Mouse (Mus musculus) forebrain, embryonic 11.5 days (tissue): Measurements from ENCODE around the gene Farp2. TPM values are rescaled to one million over a fixed set of nuclear protein-coding genes. Genes with fewer than 3 reads are reported as not detected.

ENCODE experiments used
- ATAC-seq: fragments of 200-750 bp; cut with Nextera tagmentation; replicated peaks from 2 replicates; pipeline ENCODE4 v1.8.0; 2017; ENCODE audit warnings: moderate TSS enrichment; ENCODE audit not compliant: low FRiP score
- DNase-seq: peaks from one replicate; pipeline ENCODE4 v3.0.0-alpha.2; 2017; ENCODE audit warnings: low spot score
- H3K27ac ChIP-seq: fragments of 300-500 bp; sonication (generic); 2 replicates; pipeline ENCODE4 v1.5.1; 2014; ENCODE audit warnings: low read depth, low read length
- H3K27me3 ChIP-seq: fragments of 300-500 bp; sonication (generic); 2 replicates; pipeline ENCODE4 v1.6.1; 2014; ENCODE audit warnings: mild to moderate bottlenecking, low read length, mixed read lengths; ENCODE audit not compliant: control insufficient read depth, insufficient read depth
- H3K36me3 ChIP-seq: fragments of 300-500 bp; sonication (generic); 2 replicates; pipeline ENCODE4 v1.6.1; 2014; ENCODE audit warnings: mild to moderate bottlenecking, low read length, moderate library complexity, mixed read lengths; ENCODE audit not compliant: control insufficient read depth, insufficient read depth
- H3K4me1 ChIP-seq: fragments of 300-500 bp; sonication (generic); replicated peaks from 2 replicates; pipeline ENCODE4 v1.6.1; 2014; ENCODE audit warnings: low read length, mixed read lengths; ENCODE audit not compliant: control insufficient read depth, insufficient read depth
- H3K4me2 ChIP-seq: fragments of 300-500 bp; sonication (generic); 2 replicates; pipeline ENCODE4 v1.6.1; 2014; ENCODE audit warnings: low read depth, mild to moderate bottlenecking, low read length, moderate library complexity, mixed read lengths; ENCODE audit not compliant: severe bottlenecking
- H3K4me3 ChIP-seq: fragments of 300-500 bp; sonication (generic); 2 replicates; pipeline ENCODE4 v1.5.1; 2014; ENCODE audit warnings: low read depth, low read length
- H3K9ac ChIP-seq: fragments of 300-500 bp; sonication (generic); 2 replicates; pipeline ENCODE4 v1.6.1; 2014; ENCODE audit warnings: low read length
- H3K9me3 ChIP-seq: fragments of 300-500 bp; sonication (generic); 2 replicates; pipeline ENCODE4 v1.6.1; 2016; ENCODE audit warnings: low read length, mixed read lengths; ENCODE audit not compliant: control insufficient read depth
- WGBS: fragments of 180-500 bp; shearing (Covaris S2); extraction: QIAGEN DNeasy Blood & Tissue Kit; methylation state at CpG from one replicate; pipeline ENCODE4 v1.1.7; 2014; 5-methylcytosine and 5-hydroxymethylcytosine counted together
- polyA plus RNA-seq: library from polyadenylated mRNA; unstranded; fragments of >200 nt; fragmentation: Nextera tagmentation; extraction: Ambion mirVana; gene quantifications from 2 replicates; pipeline ENCODE4 v1.2.1, GENCODE M21; 2014

Gene Farp2
- polyA plus RNA-seq, 1 experiment from 2014 or later = 4.4 TPM

GRCm38 (mm10) chr1:93608696-93609245 lies 96.9 kb downstream of the Farp2 start:
- no peaks in the 10 kb centered on the region for H3K36me3 ChIP-seq
- no peak for ATAC-seq
- DNase-seq = no peak
- H3K4me2 ChIP-seq = no peak overlapping the region
- no peak overlapping the region for H3K4me3 ChIP-seq
- no peak overlapping the region for H3K27ac ChIP-seq
- 86% methylated on average over 4 of the region's 4 CpGs for WGBS
- H3K4me1 ChIP-seq = no peaks in the 10 kb centered on the region
- H3K9ac ChIP-seq = no peak overlapping the region
- no peaks in the 10 kb centered on the region for H3K9me3 ChIP-seq
- H3K27me3 ChIP-seq = no peaks in the 10 kb centered on the region

- no peak overlapping the region for H3K9ac ChIP-seq
- DNase-seq = no peak
- H3K27ac ChIP-seq = no peak overlapping the region
- no peaks in the 10 kb centered on the region for H3K9me3 ChIP-seq
- no peaks in the 10 kb centered on the region for H3K27me3 ChIP-seq
- no peaks in the 10 kb centered on the region for H3K4me1 ChIP-seq
- H3K4me3 ChIP-seq = no peak overlapping the region
- H3K4me2 ChIP-seq = no peak overlapping the region
- no peak for ATAC-seq
- WGBS = 95% methylated on average over 8 of the region's 8 CpGs
- H3K36me3 ChIP-seq = no peaks in the 10 kb centered on the region
Measured at GRCm38 (mm10) chr1:93609762-93610161, 97.9 kb downstream of the Farp2 start.

- ATAC-seq = no peak
- WGBS = 80% methylated on average over 4 of the region's 4 CpGs
Measured at GRCm38 (mm10) chr1:93618059-93618748, 106.3 kb downstream of the Farp2 start.

GRCm38 (mm10) chr1:93618948-93619347 lies 107.1 kb downstream of the Farp2 start:
- Histone ChIP-seq H3K27ac (no peak overlapping the region), H3K9me3 (no peaks in the 10 kb centered on the region), H3K9ac (no peak overlapping the region), H3K4me2 (no peak overlapping the region), H3K36me3 (peaks cover 4% of the 10 kb centered on the region; the same call in 1 of the 2 replicates), H3K27me3 (no peaks in the 10 kb centered on the region), H3K4me3 (no peak overlapping the region), H3K4me1 (no peaks in the 10 kb centered on the region)
- ATAC-seq (no peak), DNase-seq (no peak)
- 86% methylated on average over 5 of the region's 5 CpGs for WGBS

More at GRCm38 (mm10) chr1:93618059-93618748, 106.3 kb downstream of the Farp2 start:
- no peaks in the 10 kb centered on the region for H3K4me1 ChIP-seq
- H3K27ac ChIP-seq = no peak overlapping the region
- no peak overlapping the region for H3K9ac ChIP-seq
- H3K36me3 ChIP-seq = peaks cover 4% of the 10 kb centered on the region; the same call in 1 of the 2 replicates
- H3K4me3 ChIP-seq = no peak overlapping the region
- no peak for DNase-seq
- H3K27me3 ChIP-seq = no peaks in the 10 kb centered on the region
- no peak overlapping the region for H3K4me2 ChIP-seq
- no peaks in the 10 kb centered on the region for H3K9me3 ChIP-seq

- Histone ChIP-seq H3K9ac (no peak overlapping the region), H3K27ac (no peak overlapping the region), H3K4me2 (no peak overlapping the region), H3K9me3 (no peaks in the 10 kb centered on the region), H3K36me3 (peaks cover 11% of the 10 kb centered on the region; the same call in 1 of the 2 replicates), H3K4me1 (no peaks in the 10 kb centered on the region), H3K4me3 (no peak overlapping the region), H3K27me3 (no peaks in the 10 kb centered on the region)
- WGBS = 93% methylated on average over 1 of the region's 1 CpGs
- DNase-seq (no peak), ATAC-seq (no peak)
Measured at GRCm38 (mm10) chr1:93624502-93624901, 112.6 kb downstream of the Farp2 start.

- WGBS = 93% methylated on average over 3 of the region's 3 CpGs
- Histone ChIP-seq H3K4me1 (peaks cover 6% of the 10 kb centered on the region; the same call in 1 of the 2 replicates), H3K4me2 (no peak overlapping the region), H3K9me3 (no peaks in the 10 kb centered on the region), H3K36me3 (peaks cover 3% of the 10 kb centered on the region; the same call in 1 of the 2 replicates), H3K4me3 (no peak overlapping the region), H3K9ac (no peak overlapping the region), H3K27me3 (no peaks in the 10 kb centered on the region), H3K27ac (no peak overlapping the region)
- no peak for ATAC-seq
- no peak for DNase-seq
Measured at GRCm38 (mm10) chr1:93630796-93631195, 118.9 kb downstream of the Farp2 start.

- H3K9ac ChIP-seq = no peak overlapping the region
Measured at GRCm38 (mm10) chr1:93632723-93633122, 120.8 kb downstream of the Farp2 start.

GRCm38 (mm10) chr1:93634481-93634891 lies 122.6 kb downstream of the Farp2 start:
- Histone ChIP-seq H3K9me3 (no peaks in the 10 kb centered on the region), H3K9ac (peak overlapping the region; percentile 87), H3K4me2 (peak overlapping the region; percentile 95), H3K27me3 (no peaks in the 10 kb centered on the region), H3K4me3 (peak overlapping the region; percentile 94), H3K27ac (no peak overlapping the region), H3K4me1 (peaks cover 9% of the 10 kb centered on the region; the same call in 1 of the 2 replicates), H3K36me3 (no peaks in the 10 kb centered on the region)
- 19% methylated on average over 6 of the region's 6 CpGs for WGBS
- DNase-seq (no peak), ATAC-seq (no peak)

More at GRCm38 (mm10) chr1:93632723-93633122, 120.8 kb downstream of the Farp2 start:
- WGBS = 92% methylated on average over 3 of the region's 3 CpGs
- H3K36me3 ChIP-seq = no peaks in the 10 kb centered on the region; the same call in 1 of the 2 replicates
- no peak overlapping the region for H3K27ac ChIP-seq
- H3K9me3 ChIP-seq = no peaks in the 10 kb centered on the region
- H3K4me2 ChIP-seq = no peak overlapping the region; the same call in 1 of the 2 replicates
- no peak overlapping the region for H3K4me3 ChIP-seq
- DNase-seq (no peak), ATAC-seq (no peak)
- H3K27me3 ChIP-seq = no peaks in the 10 kb centered on the region
- peaks cover 9% of the 10 kb centered on the region; the same call in 1 of the 2 replicates for H3K4me1 ChIP-seq
